Mouse (Mus musculus) liver, embryonic 14.5 days (tissue): ENCODE data around the gene Pnpla2. TPM values are rescaled to one million over a fixed set of nuclear protein-coding genes. Genes with fewer than 3 reads are reported as not detected.

Experiments
- ATAC-seq: fragments of 200-750 bp; cut with Nextera tagmentation; 2 replicates; pipeline ENCODE4 v1.8.0; 2017; ENCODE audit warnings: moderate number of reproducible peaks, mild to moderate bottlenecking, moderate library complexity; ENCODE audit not compliant: insufficient read depth
- DNase-seq, 3 experiments: peaks; one replicate each; pipeline ENCODE4 v3.0.0-alpha.2; 2012 to 2013; ENCODE audit warnings: low read depth in 3 of 3, low spot score in 3 of 3
- H3K27ac ChIP-seq: fragments of 300-500 bp; sonication (generic); 2 replicates; pipeline ENCODE4 v1.5.1; 2014; ENCODE audit warnings: moderate library complexity, mild to moderate bottlenecking, control low read depth, inconsistent platforms
- H3K27me3 ChIP-seq: fragments of 300-500 bp; sonication (generic); 2 replicates; pipeline ENCODE4 v1.6.1; 2014; ENCODE audit warnings: mild to moderate bottlenecking, low read length, moderate library complexity; ENCODE audit not compliant: control insufficient read depth, insufficient read depth
- H3K36me3 ChIP-seq: fragments of 300-500 bp; sonication (generic); replicated peaks from 2 replicates; pipeline ENCODE4 v1.6.1; 2014; ENCODE audit warnings: low read depth; ENCODE audit not compliant: control insufficient read depth, insufficient read depth
- H3K4me1 ChIP-seq, 2 experiments: fragments of 200-500 bp in 1 of 2; fragments of 300-500 bp in 1 of 2; sonication (generic) in 1 of 2; replicated peaks; 2 replicates each; pipeline ENCODE4 v1.6.1; 2012 to 2014; ENCODE audit warnings: antibody characterized with exemption in 1 of 2, inconsistent platforms in 1 of 2, low read length in 1 of 2; ENCODE audit not compliant: control insufficient read depth in 2 of 2, insufficient read depth in 2 of 2
- H3K4me2 ChIP-seq: fragments of 300-500 bp; sonication (generic); 2 replicates; pipeline ENCODE4 v1.6.1; 2014; ENCODE audit warnings: low read depth, mild to moderate bottlenecking, control low read depth, moderate library complexity
- H3K4me3 ChIP-seq, 2 experiments: fragments of 200-500 bp in 1 of 2; fragments of 300-500 bp in 1 of 2; sonication (generic) in 1 of 2; 2 replicates each; pipeline ENCODE4 v1.5.1; 2012 to 2014; ENCODE audit warnings: low read depth in 2 of 2, low read length in 2 of 2, mild to moderate bottlenecking in 2 of 2, control low read depth in 1 of 2, inconsistent platforms in 1 of 2, moderate library complexity in 1 of 2; ENCODE audit not compliant: insufficient read depth in 1 of 2
- H3K9ac ChIP-seq: fragments of 300-500 bp; sonication (generic); replicated peaks from 2 replicates; pipeline ENCODE4 v1.6.1; 2014; ENCODE audit warnings: mild to moderate bottlenecking, control low read depth, moderate library complexity
- H3K9me3 ChIP-seq: fragments of 300-500 bp; sonication (generic); 2 replicates; pipeline ENCODE4 v1.6.1; 2016; ENCODE audit warnings: low read length, mixed read lengths; ENCODE audit not compliant: control insufficient read depth
- CTCF ChIP-seq: IDR thresholded peaks from 2 replicates; pipeline ENCODE4 v1.5.1; 2016; ENCODE audit warnings: antibody characterized with exemption, low read depth, control low read depth
- EP300 ChIP-seq: IDR thresholded peaks from 2 replicates; pipeline ENCODE4 v1.6.1; 2016; ENCODE audit warnings: antibody characterized with exemption, low read depth
- WGBS: fragments of 180-500 bp; shearing (Covaris S2); extraction: QIAGEN DNeasy Blood & Tissue Kit; methylation state at CpG from one replicate; pipeline ENCODE4 v1.1.7; 2014; ENCODE audit not compliant: insufficient replicate concordance; 5-methylcytosine and 5-hydroxymethylcytosine counted together
- polyA plus RNA-seq, 2 experiments: library from polyadenylated mRNA; depleted of rRNA in 1 of 2; stranded (reverse) in 1 of 2; unstranded in 1 of 2; fragments of >200 nt; fragmentation: Nextera tagmentation in 1 of 2; extraction: Ambion mirVana in 1 of 2; gene quantifications; 2 replicates each; pipeline versions ENCODE4 v1.2.1 to v1.2.3; 2012 to 2014

Pnpla2 gene
- polyA plus RNA-seq, 2 experiments, result 6.7 to 9.4 TPM

- peak overlapping the region; percentile 85 for H3K4me2 ChIP-seq
- peaks cover 7% of the 10 kb centered on the region for H3K27me3 ChIP-seq
- DNase-seq (peak in 1 of 3 experiments; percentile 66), ATAC-seq (peak; percentile 28)
- H3K9me3 ChIP-seq, result no peaks in the 10 kb centered on the region
- H3K27ac ChIP-seq, result peak overlapping the region; percentile 54
- H3K9ac ChIP-seq, result peak overlapping the region; percentile 61
- 2% methylated on average over 23 of the region's 23 CpGs for WGBS
- TF ChIP-seq EP300, result no peak
- TF ChIP-seq CTCF, result no peak; the same call in 1 of the 2 replicates
- H3K4me3 ChIP-seq, result peak overlapping the region; percentile 69 to 88
- peaks cover 14% of the 10 kb centered on the region for H3K36me3 ChIP-seq
- peaks cover 7 to 17% of the 10 kb centered on the region in 2 experiments for H3K4me1 ChIP-seq
Observed at GRCm38 (mm10) chr7:141455610-141456314, 764 bp downstream of the Pnpla2 start.

- TF ChIP-seq CTCF (no peak), EP300 (no peak)
- WGBS, result 78% methylated on average over 6 of the region's 6 CpGs
- peaks cover 16% of the 10 kb centered on the region for H3K27me3 ChIP-seq
- no peak overlapping the region for H3K4me3 ChIP-seq
- no peak for ATAC-seq
- no peaks in the 10 kb centered on the region for H3K9me3 ChIP-seq
- no peak overlapping the region for H3K4me2 ChIP-seq
- no peak overlapping the region for H3K27ac ChIP-seq
- H3K9ac ChIP-seq, result no peak overlapping the region
- peaks cover 7 to 16% of the 10 kb centered on the region in 2 experiments for H3K4me1 ChIP-seq
- H3K36me3 ChIP-seq, result peaks cover 4% of the 10 kb centered on the region; the same call in 1 of the 2 replicates
- DNase-seq, result no peak
Observed at GRCm38 (mm10) chr7:141456739-141457138, 1.7 kb downstream of the Pnpla2 start.

- 86% methylated on average over 14 of the region's 14 CpGs for WGBS
- Histone ChIP-seq H3K4me3 (no peak overlapping the region), H3K4me2 (no peak overlapping the region), H3K4me1 (peaks cover 7 to 12% of the 10 kb centered on the region in 2 experiments), H3K9ac (no peak overlapping the region), H3K36me3 (peaks cover 1% of the 10 kb centered on the region; the same call in 1 of the 2 replicates), H3K27me3 (peaks cover 21% of the 10 kb centered on the region), H3K9me3 (no peaks in the 10 kb centered on the region), H3K27ac (no peak overlapping the region)
- DNase-seq (no peak), ATAC-seq (no peak)
- TF ChIP-seq EP300 (no peak), CTCF (no peak)
Observed at GRCm38 (mm10) chr7:141457236-141457635, 2.2 kb downstream of the Pnpla2 start.

- TF ChIP-seq CTCF (peak; percentile 86), EP300 (no peak)
- Histone ChIP-seq H3K4me1 (peaks cover 7 to 12% of the 10 kb centered on the region in 2 experiments), H3K9me3 (no peaks in the 10 kb centered on the region), H3K4me2 (no peak overlapping the region), H3K36me3 (no peaks in the 10 kb centered on the region), H3K27ac (no peak overlapping the region), H3K9ac (no peak overlapping the region), H3K27me3 (peaks cover 30% of the 10 kb centered on the region), H3K4me3 (no peak overlapping the region)
- no peak for DNase-seq
- 75% methylated on average over 15 of the region's 15 CpGs for WGBS
- ATAC-seq, result no peak
Observed at GRCm38 (mm10) chr7:141457986-141458660, 3.1 kb downstream of the Pnpla2 start.

GRCm38 (mm10) chr7:141458661-141459060 is 3.7 kb downstream of the Pnpla2 start:
- Histone ChIP-seq H3K4me1 (peaks cover 7 to 12% of the 10 kb centered on the region in 2 experiments), H3K9ac (no peak overlapping the region), H3K4me2 (no peak overlapping the region), H3K4me3 (no peak overlapping the region), H3K36me3 (no peaks in the 10 kb centered on the region), H3K27me3 (peaks cover 36% of the 10 kb centered on the region), H3K27ac (no peak overlapping the region), H3K9me3 (no peaks in the 10 kb centered on the region)
- DNase-seq (no peak), ATAC-seq (no peak)
- TF ChIP-seq EP300, result no peak
- TF ChIP-seq CTCF, result no peak
- 87% methylated on average over 11 of the region's 11 CpGs for WGBS
